ENCODE assay signal across 9 mouse cellular contexts in genomic region chr8:84873016-84873415, GRCm38 (mm10). TPM values are rescaled to one million over a fixed set of nuclear protein-coding genes. Genes with fewer than 3 reads are reported as not detected.
DNase-seq lines count a peak whose midpoint lies in the region; ATAC-seq and TF ChIP-seq lines count a peak whose summit lies in the region.
"Had no signal": no experiment of that assay in that cellular context is flagged by ENCODE, and none has a peak within 500 bp of the region (broad histone marks: within the 10 kb centered on the region; RNA-seq: fewer than 3 reads in every experiment).

No protein-coding gene starts in this region.

- peaks cover 1% of the 10 kb centered on the region for H3K36me3 ChIP-seq in testis, adult 2 months (ENCODE audit: control insufficient read depth, insufficient read depth, low read length)
- peaks cover 17% of the 10 kb centered on the region for H3K36me3 ChIP-seq in forebrain, embryonic 15.5 days
- peaks cover 28% of the 10 kb centered on the region for H3K36me3 ChIP-seq in liver, embryonic 13.5 days

- H3K4me2 ChIP-seq in forebrain, embryonic 15.5 days (replicated peaks) = peak overlapping the region; percentile 92
- H3K4me2 ChIP-seq in liver, embryonic 13.5 days = peak overlapping the region; percentile 100

- no peak overlapping the region for H3K9ac ChIP-seq in forebrain, embryonic 15.5 days (replicated peaks)
- H3K9ac ChIP-seq in liver, embryonic 13.5 days = peak overlapping the region; percentile 82

- no peak for ATAC-seq in forebrain, embryonic 15.5 days (replicated peaks)
- no peak for ATAC-seq in liver, embryonic 13.5 days (ENCODE audit: low read depth)

- peak overlapping the region; percentile 97 for H3K27ac ChIP-seq in testis, adult 2 months (ENCODE audit: control insufficient read depth, insufficient read depth, low read depth, low read length)
- no peak overlapping the region for H3K27ac ChIP-seq in forebrain, embryonic 15.5 days (replicated peaks)
- peak overlapping the region; percentile 86 for H3K27ac ChIP-seq in liver, embryonic 13.5 days
- H3K27ac ChIP-seq: heart, adult 2 months had no signal

- no peak for TF ChIP-seq CTCF in testis, adult 2 months (IDR thresholded peaks at IDR 0.05; ENCODE audit: control insufficient read depth, insufficient read depth, insufficient replicate concordance, low read depth, low read length)

- WGBS in forebrain, embryonic 15.5 days = 65% methylated on average over 4 of the region's 4 CpGs
- WGBS in liver, embryonic 13.5 days (ENCODE audit: insufficient replicate concordance) = 80% methylated on average over 4 of the region's 4 CpGs

- H3K9me3 ChIP-seq in forebrain, embryonic 15.5 days = no peaks in the 10 kb centered on the region
- no peaks in the 10 kb centered on the region for H3K9me3 ChIP-seq in liver, embryonic 13.5 days (replicated peaks)

- H3K4me1 ChIP-seq in testis, adult 2 months (ENCODE audit: control insufficient read depth, insufficient read depth, low read length) = peaks cover 8% of the 10 kb centered on the region
- peaks cover 27% of the 10 kb centered on the region for H3K4me1 ChIP-seq in forebrain, embryonic 15.5 days
- peaks cover 61% of the 10 kb centered on the region for H3K4me1 ChIP-seq in liver, embryonic 13.5 days (replicated peaks)

- no peak for DNase-seq in testis, postnatal 14 days (ENCODE audit: low spot score)
- DNase-seq in liver, embryonic 13.5 days = no peak
- DNase-seq in adrenal gland, postnatal 36 days = no peak
- no peak for DNase-seq in spleen, postnatal 14 days (ENCODE audit: low spot score in 2 of 2)
- no peak for DNase-seq in embryo, embryonic 11 days

- H3K27me3 ChIP-seq in testis, adult 2 months (ENCODE audit: control insufficient read depth, insufficient read depth, low read length) = no peaks in the 10 kb centered on the region
- no peaks in the 10 kb centered on the region for H3K27me3 ChIP-seq in forebrain, embryonic 15.5 days
- H3K27me3 ChIP-seq in liver, embryonic 13.5 days = no peaks in the 10 kb centered on the region

- peak overlapping the region; percentile 97 for H3K4me3 ChIP-seq in testis, adult 2 months (ENCODE audit: control insufficient read depth, low read depth, low read length)
- peak overlapping the region; percentile 47 for H3K4me3 ChIP-seq in forebrain, embryonic 15.5 days
- peak overlapping the region; percentile 70 for H3K4me3 ChIP-seq in liver, embryonic 13.5 days (replicated peaks)

- peak; percentile 19; the same call in 1 of the 2 replicates for TF ChIP-seq POLR2A in testis, adult 2 months (IDR thresholded peaks at IDR 0.05; ENCODE audit: control insufficient read depth, low read depth, low read length)

RNA-seq across cellular contexts. Expression of gene Syce2, which starts 1.1 kb away (rescaled TPM):
- polyA plus RNA-seq in testis, adult 2 months (2012; rRNA removed) = 101 and 138 TPM in 2 replicates
- polyA plus RNA-seq in forebrain, embryonic 15.5 days (2015; fragmentation: Nextera tagmentation; extraction: Ambion mirVana) = 55.0 and 64.4 TPM in 2 replicates
- polyA plus RNA-seq in liver, embryonic 13.5 days (2015; fragmentation: Nextera tagmentation; extraction: Ambion mirVana) = 84.1 and 90.4 TPM in 2 replicates
- 10 to 100 TPM in 1 of 2 experiments, 1 to 10 TPM in 1; 8.7 to 11.5 TPM for total RNA-seq in adrenal gland, postnatal 36 days (2021)

RNA-seq across cellular contexts. Expression of gene Farsa, which starts 16.2 kb away (rescaled TPM):
- polyA plus RNA-seq in testis, adult 2 months (2012; rRNA removed) = 50.4 and 55.7 TPM in 2 replicates
- 122 and 127 TPM in 2 replicates for polyA plus RNA-seq in forebrain, embryonic 15.5 days (2015; fragmentation: Nextera tagmentation; extraction: Ambion mirVana)
- 82.3 and 83.1 TPM in 2 replicates for polyA plus RNA-seq in liver, embryonic 13.5 days (2015; fragmentation: Nextera tagmentation; extraction: Ambion mirVana)
- 10 to 100 TPM; 62.1 to 69.2 TPM for total RNA-seq in adrenal gland, postnatal 36 days (2021)

RNA-seq across cellular contexts. Expression of gene Gcdh, which starts 20.7 kb away (rescaled TPM):
- 8.1 and 10.5 TPM in 2 replicates for polyA plus RNA-seq in testis, adult 2 months (2012; rRNA removed)
- 36.2 and 37.4 TPM in 2 replicates for polyA plus RNA-seq in forebrain, embryonic 15.5 days (2015; fragmentation: Nextera tagmentation; extraction: Ambion mirVana)
- 44.7 and 48.6 TPM in 2 replicates for polyA plus RNA-seq in liver, embryonic 13.5 days (2015; fragmentation: Nextera tagmentation; extraction: Ambion mirVana)
- 10 to 100 TPM; 41.9 to 53.8 TPM for total RNA-seq in adrenal gland, postnatal 36 days (2021)

RNA-seq across cellular contexts. Expression of gene Calr, which starts 26.3 kb away (rescaled TPM):
- 318 and 384 TPM in 2 replicates for polyA plus RNA-seq in testis, adult 2 months (2012; rRNA removed)
- 559 and 575 TPM in 2 replicates for polyA plus RNA-seq in forebrain, embryonic 15.5 days (2015; fragmentation: Nextera tagmentation; extraction: Ambion mirVana)
- 511 and 613 TPM in 2 replicates for polyA plus RNA-seq in liver, embryonic 13.5 days (2015; fragmentation: Nextera tagmentation; extraction: Ambion mirVana)
- 100 to 1,000 TPM; 569 to 727 TPM for total RNA-seq in adrenal gland, postnatal 36 days (2021)

RNA-seq across cellular contexts. Expression of gene Klf1, which starts 28.7 kb away (rescaled TPM):
- 0.36 and 0.48 TPM in 2 replicates for polyA plus RNA-seq in testis, adult 2 months (2012; rRNA removed)
- polyA plus RNA-seq in forebrain, embryonic 15.5 days (2015; fragmentation: Nextera tagmentation; extraction: Ambion mirVana) = 0.75 and 0.87 TPM in 2 replicates
- polyA plus RNA-seq in liver, embryonic 13.5 days (2015; fragmentation: Nextera tagmentation; extraction: Ambion mirVana) = 469 and 494 TPM in 2 replicates
- under 1 TPM in 1 of 2 experiments, not detected in 1; 0.20 TPM for total RNA-seq in adrenal gland, postnatal 36 days (2021)
- total RNA-seq: neutrophil, adult 5-6 weeks had no signal

Comparison
In these comparisons a context has a peak if more than half of its experiments do, and no peak if none do; other contexts are left out.
1. H3K4me3 ChIP-seq: peak in every context shown above with its lines; median percentile 97 in testis, adult 2 months; 70 in liver, embryonic 13.5 days; 47 in forebrain, embryonic 15.5 days.